Mouse (Mus musculus) gastrocnemius, postnatal 14 days (tissue): ENCODE data around the gene Csnk2a1. TPM values are rescaled to one million over a fixed set of nuclear protein-coding genes. Genes with fewer than 3 reads are reported as not detected.

Source experiments
- DNase-seq: peaks from one replicate; pipeline ENCODE4 v3.0.0; 2021; ENCODE audit warnings: mixed read lengths
- intact Hi-C: fragments of 180-260 bp; cut with DNase I; formaldehyde crosslinking; loops from one replicate; pipeline ENCODE4 v1.15.1; 2025; ENCODE audit warnings: low total_unique reads
- total RNA-seq, 2 experiments: library from RNA; stranded (reverse); gene quantifications; 2 replicates each; pipeline ENCODE4 v1.2.3; 2021

Gene Csnk2a1
- total RNA-seq, 2 experiments from 2014 or later: 64.5 to 73.4 TPM

DNA sequence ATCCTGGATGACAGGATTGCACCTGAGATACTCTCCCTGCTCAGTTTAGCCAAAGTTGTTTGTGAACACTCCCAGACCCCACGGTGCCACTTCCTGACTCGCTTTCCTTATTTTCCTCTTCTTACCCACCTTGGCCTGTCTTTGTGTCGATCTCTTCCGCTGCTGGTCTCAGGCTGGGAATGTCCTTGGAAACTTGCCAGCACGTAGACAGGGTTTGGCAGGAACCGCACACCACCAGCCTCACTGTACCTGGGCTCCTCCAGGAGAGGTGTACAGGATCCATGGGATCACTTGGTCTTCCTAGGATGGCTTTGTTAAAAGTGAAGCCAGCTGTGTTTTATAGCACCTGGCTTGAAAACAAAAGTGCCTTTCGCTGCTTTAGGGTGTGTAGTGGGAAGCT lies 86.4 kb downstream of the Csnk2a1 start:
- intact Hi-C loops: no loop called here
- no peak for DNase-seq

DNA sequence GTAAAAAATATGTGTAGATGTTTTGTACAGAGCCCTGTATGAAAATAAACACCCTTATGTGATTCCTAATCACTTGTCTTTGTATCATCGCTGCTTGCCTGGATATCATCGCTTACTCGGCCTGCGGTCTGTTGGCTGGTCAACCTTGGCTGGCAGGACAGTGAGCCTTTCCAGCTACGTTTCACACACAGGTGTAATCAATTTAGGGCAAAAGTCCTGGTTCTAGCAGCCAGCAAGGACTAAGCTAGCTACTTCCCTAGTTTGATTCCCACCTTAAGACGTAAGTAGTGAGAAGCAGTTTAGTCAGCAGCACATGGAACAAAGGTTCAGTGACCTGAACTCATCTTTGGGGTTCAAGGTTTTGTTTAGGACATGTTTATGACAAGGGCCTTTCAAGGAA lies 87.3 kb downstream of the Csnk2a1 start:
- intact Hi-C loops: no loop called here
- no peak for DNase-seq

DNA sequence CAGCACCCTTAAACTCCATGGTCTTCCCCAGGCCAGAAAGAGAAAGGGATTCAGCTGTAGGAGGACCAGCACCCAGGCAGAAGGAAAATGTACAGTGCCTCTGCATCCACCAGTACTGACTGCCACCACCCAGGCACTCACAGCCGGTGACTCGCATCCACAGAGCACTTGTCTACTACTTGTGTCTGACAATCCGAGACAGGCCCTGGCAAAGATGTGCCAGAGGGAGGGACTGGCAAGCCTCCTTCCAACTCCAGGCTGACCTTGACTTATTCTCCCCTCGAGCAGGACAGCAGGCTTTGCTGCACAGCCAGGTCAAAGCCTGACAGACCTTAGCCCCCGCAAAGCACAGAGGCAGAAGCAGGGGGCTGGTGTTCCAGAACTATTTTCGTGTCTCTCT lies 90.4 kb downstream of the Csnk2a1 start:
- DNase-seq: no peak
- intact Hi-C loops: no loop called here

DNA sequence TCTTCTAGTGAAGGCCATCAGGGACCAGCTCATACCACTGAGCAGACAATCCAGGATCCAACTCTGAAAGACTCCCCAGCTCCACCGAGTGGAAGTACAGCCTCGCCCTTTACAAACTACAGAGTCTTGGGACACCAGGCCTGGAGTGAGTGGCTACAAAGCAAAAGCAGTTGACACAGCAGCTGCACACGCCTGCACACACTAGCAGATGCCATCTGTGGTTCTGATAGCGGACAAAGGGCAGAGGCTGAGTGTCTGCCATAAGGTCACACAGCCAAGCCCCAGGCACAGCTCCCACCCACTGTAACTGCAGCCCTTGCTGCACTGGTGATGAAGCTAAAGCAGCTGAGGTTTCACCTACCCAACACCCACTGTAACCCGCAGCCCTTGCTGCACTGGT lies 94.9 kb downstream of the Csnk2a1 start:
- DNase-seq: no peak
- intact Hi-C loops: no loop called here

DNA sequence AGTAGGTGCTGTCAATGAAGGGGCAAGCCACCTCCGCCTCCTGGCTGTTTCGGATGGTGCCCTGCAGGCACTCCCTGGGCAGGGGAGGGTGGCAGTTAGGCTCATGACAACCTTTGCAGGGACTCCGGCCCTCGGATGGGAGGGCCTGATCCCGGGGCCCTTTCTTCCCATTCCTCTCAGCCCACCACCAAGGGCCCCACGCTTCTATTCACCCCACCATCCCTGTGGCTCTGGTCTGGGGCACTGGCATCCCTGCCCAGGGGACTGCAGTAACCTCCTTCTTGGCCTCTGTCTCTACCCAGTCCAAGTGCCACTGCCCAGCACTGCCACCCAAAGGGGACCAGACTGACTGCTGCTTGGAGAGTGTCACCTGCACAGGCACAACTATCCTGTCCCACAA lies 95.6 kb downstream of the Csnk2a1 start:
- intact Hi-C loops: no loop called here
- DNase-seq: no peak

DNA sequence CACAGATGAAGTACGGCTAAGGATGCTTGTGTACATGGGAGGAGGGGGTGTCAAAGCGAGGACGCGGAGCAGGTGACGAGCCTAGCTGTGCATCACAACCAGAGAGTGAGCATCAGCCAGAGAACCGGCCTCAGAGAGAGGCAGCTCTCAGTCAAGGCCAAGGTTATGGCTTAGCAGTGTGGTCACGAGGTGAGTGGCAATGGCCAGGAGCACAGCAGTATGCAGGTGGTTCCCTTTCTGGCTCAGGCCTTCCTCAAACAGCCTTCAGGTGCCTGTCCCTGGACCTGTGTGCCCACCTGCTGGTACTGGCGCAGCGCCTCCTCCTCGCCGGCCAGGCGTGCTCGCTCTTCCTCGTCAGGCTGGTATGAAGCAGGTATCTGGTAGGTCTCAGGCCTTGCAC lies 97.3 kb downstream of the Csnk2a1 start:
- intact Hi-C loops: no loop called here
- no peak for DNase-seq

DNA sequence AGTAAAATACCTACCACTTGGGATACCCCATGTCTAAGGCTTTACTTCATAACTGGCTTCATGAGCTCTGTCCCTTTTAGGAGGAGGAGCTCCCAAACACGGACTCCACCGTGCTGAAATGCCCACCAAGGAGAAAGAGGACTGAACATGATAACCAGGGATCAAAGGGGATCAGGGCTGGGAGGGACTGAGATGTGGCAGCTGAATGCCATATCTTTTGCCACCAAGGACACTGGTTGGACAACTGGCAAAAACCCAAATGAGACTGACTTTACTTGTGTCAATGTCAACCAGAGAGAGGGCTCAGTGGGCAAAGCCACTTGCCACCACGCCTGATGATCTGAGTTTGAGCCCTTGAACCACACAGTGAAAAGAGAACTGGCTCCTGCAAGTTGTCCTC lies 98.2 kb downstream of the Csnk2a1 start:
- intact Hi-C loops: no loop called here
- no peak for DNase-seq

DNA sequence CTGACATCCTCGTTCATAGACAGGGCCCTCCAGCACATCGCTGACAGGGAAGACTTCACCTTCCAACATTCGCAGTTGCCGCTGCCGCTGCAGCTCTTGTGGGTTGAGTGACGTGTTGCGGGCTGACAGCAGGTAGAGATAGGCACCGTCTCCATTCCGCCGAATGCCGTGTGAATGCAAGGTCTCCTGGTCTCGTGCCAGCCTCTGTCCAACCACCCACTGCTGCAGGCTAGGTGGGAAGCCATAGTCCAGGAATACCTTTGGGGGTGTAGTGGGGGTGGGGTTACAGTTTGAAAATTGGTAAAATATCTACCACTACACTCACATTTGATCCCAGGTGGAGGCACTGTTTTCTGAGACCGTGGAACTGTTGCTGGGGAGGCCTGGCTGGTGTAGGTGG lies 99.5 kb downstream of the Csnk2a1 start:
- DNase-seq: no peak
- intact Hi-C loops: no loop called here

DNA sequence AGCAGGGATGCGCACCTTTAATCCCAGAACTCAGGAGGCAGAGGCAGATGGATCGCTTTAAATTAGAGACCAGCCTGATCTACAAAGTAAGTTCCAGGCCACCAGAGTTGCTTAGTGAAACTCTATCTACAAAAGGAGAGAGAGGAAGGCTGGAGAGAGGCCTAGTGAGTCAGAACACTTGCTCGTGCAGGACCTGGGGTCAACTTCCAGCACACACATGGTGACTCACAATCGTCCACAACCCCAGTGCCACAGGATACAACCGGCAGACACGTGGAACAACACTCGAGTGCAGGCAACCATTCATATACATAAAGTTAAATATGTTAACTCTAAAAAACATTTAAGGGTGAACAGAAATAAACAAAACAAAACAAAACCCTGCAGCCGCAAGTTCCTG lies 100.0 kb downstream of the Csnk2a1 start:
- intact Hi-C loops: no loop called here
- no peak for DNase-seq

DNA sequence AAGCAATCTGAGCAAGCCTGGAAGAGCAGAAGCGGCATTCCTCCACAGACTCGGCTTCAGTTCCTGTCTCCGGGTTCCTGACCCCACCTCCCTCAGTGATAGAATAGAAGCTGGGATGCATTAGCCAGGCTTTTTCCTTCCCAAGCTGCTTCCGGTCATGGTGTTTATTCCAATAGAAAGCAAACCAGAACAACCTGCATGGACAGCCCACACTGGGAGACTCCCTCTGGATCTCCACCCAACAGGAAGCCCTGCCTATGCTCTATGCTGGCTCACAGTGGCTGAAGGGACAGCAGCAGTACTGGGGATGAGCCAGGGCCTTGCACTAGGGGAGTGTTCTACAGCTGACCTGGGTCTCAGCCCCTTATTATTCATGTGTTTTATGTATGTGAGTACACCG lies 101.3 kb downstream of the Csnk2a1 start:
- intact Hi-C loops: no loop called here
- no peak for DNase-seq

DNA sequence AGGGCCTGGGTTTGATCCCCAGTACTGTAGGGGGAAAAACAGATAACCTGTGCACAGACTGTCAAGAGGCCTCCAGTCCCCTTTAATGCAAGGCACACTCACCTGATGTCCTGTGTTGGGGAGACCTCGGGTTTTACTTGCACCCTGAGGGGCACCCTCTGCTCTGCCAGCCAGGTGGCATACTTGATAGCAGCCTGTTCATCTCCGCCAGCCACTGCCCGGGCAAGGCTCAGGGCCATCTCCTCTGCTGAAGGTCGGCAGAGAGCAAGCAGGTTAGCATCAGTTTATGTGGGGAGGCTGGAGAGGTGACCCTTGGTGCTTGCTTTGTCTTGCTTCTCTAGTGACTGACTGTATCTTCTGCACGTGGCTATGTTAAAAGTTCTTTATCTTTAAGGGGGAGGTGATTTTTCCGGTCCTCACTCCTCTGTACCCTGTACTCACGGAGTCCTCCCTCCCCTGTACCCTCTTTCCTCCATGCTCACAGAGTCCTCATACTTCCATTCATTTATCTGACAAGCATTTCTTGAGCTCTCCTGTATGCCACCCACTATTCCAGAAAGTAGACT lies 104.3 kb downstream of the Csnk2a1 start:
- no peak for DNase-seq
- intact Hi-C loops: no loop called here

Other genes with a start within 250 kb of the Csnk2a1 start
- gene Fam110a, start 246.6 kb upstream of the Csnk2a1 start, total RNA-seq: 1 to 10 TPM; 3.8 to 4.8 TPM
- gene Slc52a3, start 230.3 kb upstream of the Csnk2a1 start, total RNA-seq: 1 to 10 TPM; 1.3 to 1.4 TPM
- under 1 TPM in 1 of 2 experiments, not detected in 1; 0.10 TPM for gene Scrt2, start 145.3 kb upstream of the Csnk2a1 start, total RNA-seq
- 10 to 100 TPM in 1 of 2 experiments, 1 to 10 TPM in 1; 9.2 to 12.0 TPM for gene Srxn1, start 121.3 kb upstream of the Csnk2a1 start, total RNA-seq
- 10 to 100 TPM; 18.4 to 20.4 TPM for gene Tcf15, start 83.3 kb upstream of the Csnk2a1 start, total RNA-seq
- gene Tbc1d20, start 67.0 kb downstream of the Csnk2a1 start, total RNA-seq: 10 to 100 TPM; 28.8 to 33.2 TPM
- 10 to 100 TPM; 31.1 to 34.8 TPM for gene Rbck1, start 105.8 kb downstream of the Csnk2a1 start, total RNA-seq
- 1 to 10 TPM; 1.0 to 1.6 TPM for gene Trib3, start 117.2 kb downstream of the Csnk2a1 start, total RNA-seq
- not detected for gene Nrsn2, start 149.8 kb downstream of the Csnk2a1 start, total RNA-seq
- gene Sox12, start 171.2 kb downstream of the Csnk2a1 start, total RNA-seq: 1 to 10 TPM; 2.9 to 4.3 TPM
- 1 to 10 TPM; 2.7 to 3.2 TPM for gene Zcchc3, start 188.2 kb downstream of the Csnk2a1 start, total RNA-seq
- not detected for gene 6820408C15Rik, start 188.7 kb downstream of the Csnk2a1 start, total RNA-seq
- gene Defb23, start 237.8 kb downstream of the Csnk2a1 start, total RNA-seq: not detected